Mouse (Mus musculus): ENCODE data around the gene Gm20458. TPM values are rescaled to one million over a fixed set of nuclear protein-coding genes. Genes with fewer than 3 reads are reported as not detected.

Gene Gm20458
- polyA plus RNA-seq, 1 experiment: not detected

GRCm38 (mm10) chr2:164497691-164498268 is 37.0 kb downstream of the Gm20458 start:
- H3K36me3 ChIP-seq (ENCODE audit: control insufficient read depth): peaks cover 36% of the 10 kb centered on the region
- TF ChIP-seq TAL1 (IDR thresholded peaks at IDR 0.05; ENCODE audit: low read length): no peak
- TF ChIP-seq GATA1 (IDR thresholded peaks at IDR 0.05; ENCODE audit: low read length): no peak
- H3K4me3 ChIP-seq (replicated peaks): peak overlapping the region; percentile 86
- H3K9me3 ChIP-seq (ENCODE audit: control insufficient read depth, low read length): no peaks in the 10 kb centered on the region
- no peaks in the 10 kb centered on the region; the same call in 1 of the 2 replicates for H3K27me3 ChIP-seq (ENCODE audit: control insufficient read depth)
- H3K4me1 ChIP-seq (ENCODE audit: control insufficient read depth): peaks cover 24% of the 10 kb centered on the region

- TF ChIP-seq TAL1 (IDR thresholded peaks at IDR 0.05; ENCODE audit: low read length) (no peak), GATA1 (IDR thresholded peaks at IDR 0.05; ENCODE audit: low read length) (no peak)
- H3K36me3 ChIP-seq (ENCODE audit: control insufficient read depth): peaks cover 50% of the 10 kb centered on the region
- H3K4me3 ChIP-seq (replicated peaks): no peak overlapping the region
Observed at GRCm38 (mm10) chr2:164499317-164499716, 38.5 kb downstream of the Gm20458 start.

GRCm38 (mm10) chr2:164500511-164500910 is 39.7 kb downstream of the Gm20458 start:
- peaks cover 14% of the 10 kb centered on the region for H3K9me3 ChIP-seq (ENCODE audit: control insufficient read depth, low read length)
- H3K4me3 ChIP-seq (replicated peaks): no peak overlapping the region
- H3K27me3 ChIP-seq (ENCODE audit: control insufficient read depth): no peaks in the 10 kb centered on the region; the same call in 1 of the 2 replicates
- no peak for TF ChIP-seq TAL1 (IDR thresholded peaks at IDR 0.05; ENCODE audit: low read length)
- no peak for TF ChIP-seq GATA1 (IDR thresholded peaks at IDR 0.05; ENCODE audit: low read length)
- peaks cover 62% of the 10 kb centered on the region for H3K36me3 ChIP-seq (ENCODE audit: control insufficient read depth)
- peaks cover 24% of the 10 kb centered on the region for H3K4me1 ChIP-seq (ENCODE audit: control insufficient read depth)

More at GRCm38 (mm10) chr2:164499317-164499716, 38.5 kb downstream of the Gm20458 start:
- Histone ChIP-seq H3K9me3 (ENCODE audit: control insufficient read depth, low read length) (peaks cover 8% of the 10 kb centered on the region), H3K27me3 (ENCODE audit: control insufficient read depth) (no peaks in the 10 kb centered on the region; the same call in 1 of the 2 replicates), H3K4me1 (ENCODE audit: control insufficient read depth) (peaks cover 24% of the 10 kb centered on the region)

- H3K4me3 ChIP-seq (replicated peaks): no peak overlapping the region
- no peaks in the 10 kb centered on the region for H3K27me3 ChIP-seq (ENCODE audit: control insufficient read depth)
- peaks cover 14% of the 10 kb centered on the region for H3K9me3 ChIP-seq (ENCODE audit: control insufficient read depth, low read length)
- peaks cover 76% of the 10 kb centered on the region for H3K36me3 ChIP-seq (ENCODE audit: control insufficient read depth)
- H3K4me1 ChIP-seq (ENCODE audit: control insufficient read depth): no peaks in the 10 kb centered on the region
- TF ChIP-seq TAL1 (IDR thresholded peaks at IDR 0.05; ENCODE audit: low read length) (no peak), GATA1 (IDR thresholded peaks at IDR 0.05; ENCODE audit: low read length) (no peak)
Observed at GRCm38 (mm10) chr2:164504919-164505318, 44.2 kb downstream of the Gm20458 start.

GRCm38 (mm10) chr2:164505619-164506347 is 45.0 kb downstream of the Gm20458 start:
- H3K36me3 ChIP-seq (ENCODE audit: control insufficient read depth): peaks cover 67% of the 10 kb centered on the region
- no peak overlapping the region for H3K4me3 ChIP-seq (replicated peaks)
- TF ChIP-seq TAL1 (IDR thresholded peaks at IDR 0.05; ENCODE audit: low read length): no peak
- no peak for TF ChIP-seq GATA1 (IDR thresholded peaks at IDR 0.05; ENCODE audit: low read length)
- H3K4me1 ChIP-seq (ENCODE audit: control insufficient read depth): no peaks in the 10 kb centered on the region
- peaks cover 14% of the 10 kb centered on the region for H3K9me3 ChIP-seq (ENCODE audit: control insufficient read depth, low read length)
- no peaks in the 10 kb centered on the region for H3K27me3 ChIP-seq (ENCODE audit: control insufficient read depth)

- no peak overlapping the region for H3K4me3 ChIP-seq (replicated peaks)
- H3K4me1 ChIP-seq (ENCODE audit: control insufficient read depth): peaks cover 7% of the 10 kb centered on the region
- H3K9me3 ChIP-seq (ENCODE audit: control insufficient read depth, low read length): peaks cover 14% of the 10 kb centered on the region
- no peak for TF ChIP-seq GATA1 (IDR thresholded peaks at IDR 0.05; ENCODE audit: low read length)
- TF ChIP-seq TAL1 (IDR thresholded peaks at IDR 0.05; ENCODE audit: low read length): no peak
- no peaks in the 10 kb centered on the region for H3K27me3 ChIP-seq (ENCODE audit: control insufficient read depth)
- H3K36me3 ChIP-seq (ENCODE audit: control insufficient read depth): peaks cover 49% of the 10 kb centered on the region
Observed at GRCm38 (mm10) chr2:164507811-164508210, 47.0 kb downstream of the Gm20458 start.

GRCm38 (mm10) chr2:164510621-164511190 is 49.9 kb downstream of the Gm20458 start:
- Histone ChIP-seq H3K36me3 (ENCODE audit: control insufficient read depth) (peaks cover 22% of the 10 kb centered on the region), H3K4me3 (replicated peaks) (no peak overlapping the region), H3K4me1 (ENCODE audit: control insufficient read depth) (peaks cover 12% of the 10 kb centered on the region), H3K9me3 (ENCODE audit: control insufficient read depth, low read length) (no peaks in the 10 kb centered on the region), H3K27me3 (ENCODE audit: control insufficient read depth) (no peaks in the 10 kb centered on the region)
- TF ChIP-seq TAL1 (IDR thresholded peaks at IDR 0.05; ENCODE audit: low read length) (no peak), GATA1 (IDR thresholded peaks at IDR 0.05; ENCODE audit: low read length) (no peak)

- H3K9me3 ChIP-seq (ENCODE audit: control insufficient read depth, low read length): no peaks in the 10 kb centered on the region
Observed at GRCm38 (mm10) chr2:164512121-164512909, 51.5 kb downstream of the Gm20458 start.

More at GRCm38 (mm10) chr2:164512121-164512909, 51.5 kb downstream of the Gm20458 start:
- no peak for TF ChIP-seq TAL1 (IDR thresholded peaks at IDR 0.05; ENCODE audit: low read length)
- no peak for TF ChIP-seq GATA1 (IDR thresholded peaks at IDR 0.05; ENCODE audit: low read length)
- peaks cover 8% of the 10 kb centered on the region for H3K36me3 ChIP-seq (ENCODE audit: control insufficient read depth)
- peaks cover 12% of the 10 kb centered on the region for H3K4me1 ChIP-seq (ENCODE audit: control insufficient read depth)
- no peak overlapping the region for H3K4me3 ChIP-seq (replicated peaks)
- no peaks in the 10 kb centered on the region for H3K27me3 ChIP-seq (ENCODE audit: control insufficient read depth)

Data from erythroblast, embryonic 14.5 days (primary cell).